Mouse (Mus musculus) kidney, postnatal 4 days (tissue): ENCODE measurements around the gene Camsap1.
A peak's percentile ranks its signal among the peaks of the same experiment; 100 is the strongest.

ENCODE experiments used
- DNase-seq, 2 experiments: peaks; one replicate each; pipeline ENCODE4 v3.0.0; 2021; ENCODE audit warnings: mixed read lengths in 2 of 2

Camsap1 gene

DNA sequence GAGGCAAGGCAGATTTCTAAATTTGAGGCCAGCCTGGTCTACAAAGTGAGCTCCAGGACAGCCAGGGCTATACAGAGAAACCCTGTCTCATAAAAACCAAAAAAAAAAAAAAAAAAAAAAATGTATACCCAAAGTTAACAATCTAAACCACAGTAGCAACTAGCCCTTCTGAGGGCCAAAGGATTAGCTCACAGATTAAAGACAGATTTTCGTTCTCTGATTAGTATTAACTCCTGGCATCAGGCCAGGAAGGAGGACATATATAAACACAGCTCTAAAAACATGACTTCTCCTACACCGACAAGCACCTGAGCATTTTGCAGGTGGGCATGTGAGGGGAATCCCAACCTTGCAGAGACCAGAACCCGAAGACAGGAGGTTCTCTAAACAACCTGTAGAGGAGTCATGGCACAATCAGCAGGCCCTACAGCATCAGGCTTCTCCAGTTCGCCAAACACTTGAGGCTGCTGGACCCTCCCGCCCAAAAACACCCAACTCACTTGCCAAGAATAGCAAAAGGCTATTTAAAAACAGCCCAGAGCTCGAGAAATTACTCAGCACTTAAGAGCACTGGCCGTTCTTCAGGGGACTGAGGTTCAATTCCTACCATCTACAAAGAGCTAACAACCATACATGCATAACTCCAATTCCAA, 5.4 kb downstream of the Camsap1 start:
- DNase-seq: no peak

DNA sequence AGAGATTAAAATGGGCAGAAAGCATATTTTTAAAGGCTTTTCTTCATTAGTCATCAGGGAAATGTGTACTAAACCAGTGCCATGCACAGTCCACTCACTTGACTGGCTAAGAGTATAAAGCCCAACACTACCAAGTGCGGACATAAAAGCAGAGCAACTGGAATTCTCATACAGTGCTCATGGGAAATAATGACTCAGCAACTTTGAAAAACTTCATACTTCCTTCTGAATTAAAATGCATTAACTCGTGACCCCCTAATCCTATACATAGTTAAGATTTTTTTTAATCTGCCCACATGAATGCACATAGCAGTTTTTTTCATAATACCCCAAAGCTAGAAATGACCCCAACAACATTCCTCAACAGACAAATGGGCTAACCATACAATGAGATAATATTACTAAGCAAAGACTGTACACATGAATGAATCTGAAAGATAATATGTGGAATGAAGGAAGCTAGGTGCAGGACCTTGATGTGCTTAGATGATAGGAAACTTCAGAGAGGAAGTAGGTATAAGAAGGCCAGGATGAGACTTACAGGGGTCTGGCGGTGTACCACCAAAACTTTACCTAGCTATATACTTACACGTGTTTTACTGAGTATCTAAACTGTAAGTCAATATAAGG, 7.8 kb downstream of the Camsap1 start:
- no peak for DNase-seq

DNA sequence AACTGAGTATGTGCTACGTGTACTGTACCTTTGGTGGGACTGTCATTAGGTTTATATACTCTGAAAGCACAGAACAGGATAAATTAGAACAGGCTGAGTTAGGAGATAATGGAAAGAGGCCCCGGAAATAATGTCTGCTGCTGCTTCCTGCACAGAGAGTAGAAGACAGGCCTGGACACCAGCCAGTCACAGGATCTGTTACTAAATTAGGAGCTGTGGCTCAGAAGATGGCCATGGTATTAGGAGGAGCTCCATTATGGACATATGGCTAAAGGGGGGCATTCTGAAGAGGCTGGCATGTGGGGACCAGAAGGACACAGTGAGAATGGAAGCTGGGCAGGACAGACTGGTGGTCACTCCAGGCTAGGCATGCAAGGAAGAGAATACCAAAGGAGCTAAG, 12.7 kb downstream of the Camsap1 start:
- peak in 1 of 2 experiments; percentile 18 for DNase-seq

DNA sequence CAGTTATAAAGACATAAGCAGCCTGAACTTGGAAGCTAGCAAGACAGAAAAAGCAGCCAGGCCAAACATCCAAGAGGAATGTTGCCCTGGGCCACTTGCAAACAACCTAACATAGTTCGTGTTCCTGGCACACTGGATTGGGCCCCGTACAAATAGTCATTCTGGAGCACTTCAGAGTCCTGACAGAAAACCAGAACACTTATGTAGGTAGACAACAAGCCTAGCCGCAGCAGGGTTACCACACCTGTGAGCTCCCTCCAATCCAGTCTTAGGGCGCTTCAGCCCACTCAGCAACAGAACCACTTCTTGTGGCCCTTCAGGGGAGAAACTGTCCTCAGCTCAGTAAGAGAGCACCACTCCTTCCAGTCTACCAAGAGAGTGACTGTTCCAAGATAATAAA, 13.8 kb downstream of the Camsap1 start:
- no peak for DNase-seq

DNA sequence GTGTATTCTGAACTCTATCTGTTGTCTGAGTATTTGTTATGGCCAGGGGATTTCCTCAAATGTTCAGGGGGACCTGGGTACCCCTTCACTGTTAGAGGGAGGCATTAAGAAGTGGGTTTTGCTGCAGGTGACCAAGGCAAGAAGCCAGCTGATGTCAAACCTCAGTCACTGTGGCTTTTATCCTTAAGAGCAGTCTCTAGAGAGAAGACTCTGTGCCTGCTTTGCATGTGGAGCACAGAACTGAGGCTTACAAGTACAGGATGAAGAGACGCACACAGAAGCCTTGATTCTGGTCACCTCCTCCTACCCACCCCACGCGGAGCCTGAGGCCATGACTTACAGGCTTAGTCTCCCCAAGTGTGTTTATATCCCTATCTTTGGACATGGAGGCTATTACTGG, 33.8 kb downstream of the Camsap1 start:
- DNase-seq: no peak

DNA sequence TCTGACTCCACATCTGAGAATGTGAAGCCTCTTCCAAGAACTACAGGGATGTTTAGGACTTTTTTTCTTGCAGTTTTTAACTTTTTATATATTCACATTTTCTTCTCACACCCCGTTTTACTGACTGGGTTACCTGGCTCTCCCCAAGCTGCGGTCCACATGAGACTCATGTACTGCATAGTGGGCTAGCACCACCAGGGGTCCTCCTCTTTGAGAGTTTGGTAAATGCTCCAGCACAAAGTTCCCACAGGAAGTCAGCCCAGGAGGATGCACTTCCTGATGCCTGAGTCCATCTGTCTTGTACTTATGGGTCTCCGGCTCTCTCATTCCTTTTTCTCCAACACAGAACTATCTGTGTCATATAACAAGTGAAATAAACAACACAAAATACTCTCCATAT, 35.1 kb downstream of the Camsap1 start:
- DNase-seq: peak; percentile 62 to 67

DNA sequence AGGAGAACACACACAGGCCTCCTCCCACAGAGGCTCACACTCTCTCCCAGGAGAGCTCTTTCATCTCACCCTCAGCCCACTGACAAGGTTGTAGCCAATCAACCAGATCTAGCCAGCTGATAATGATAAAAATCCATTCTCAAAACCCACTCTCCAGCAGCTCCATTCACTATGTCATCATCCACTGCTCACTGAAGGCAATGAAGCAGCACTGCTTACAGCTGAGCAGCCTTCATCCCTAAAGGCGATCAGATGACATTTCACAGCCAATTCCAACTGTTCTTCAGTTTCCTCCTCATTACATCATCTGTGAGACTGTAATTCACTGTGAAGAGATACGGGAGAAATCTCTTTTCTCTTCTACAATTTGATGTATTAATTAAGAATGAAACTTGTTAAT, 39.3 kb downstream of the Camsap1 start:
- no peak for DNase-seq

DNA sequence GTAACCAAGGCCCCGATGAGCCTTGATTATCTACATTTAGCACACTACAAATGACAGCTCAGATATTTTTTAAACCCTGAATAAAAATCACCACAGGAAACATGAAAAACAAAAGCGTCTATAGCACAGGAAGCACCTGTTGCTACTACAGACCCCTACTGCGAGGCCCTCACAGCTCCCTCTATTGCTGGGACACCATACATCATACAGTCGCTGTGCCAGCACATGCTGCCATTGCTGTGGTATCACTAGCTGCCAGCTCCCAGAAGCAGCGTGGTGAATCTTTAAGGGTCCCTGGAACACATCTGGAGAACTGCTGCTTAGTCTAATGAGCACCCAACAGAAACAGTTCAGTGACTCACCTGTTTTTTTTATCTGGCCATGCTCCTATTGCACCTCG, 42.6 kb downstream of the Camsap1 start:
- no peak for DNase-seq

DNA sequence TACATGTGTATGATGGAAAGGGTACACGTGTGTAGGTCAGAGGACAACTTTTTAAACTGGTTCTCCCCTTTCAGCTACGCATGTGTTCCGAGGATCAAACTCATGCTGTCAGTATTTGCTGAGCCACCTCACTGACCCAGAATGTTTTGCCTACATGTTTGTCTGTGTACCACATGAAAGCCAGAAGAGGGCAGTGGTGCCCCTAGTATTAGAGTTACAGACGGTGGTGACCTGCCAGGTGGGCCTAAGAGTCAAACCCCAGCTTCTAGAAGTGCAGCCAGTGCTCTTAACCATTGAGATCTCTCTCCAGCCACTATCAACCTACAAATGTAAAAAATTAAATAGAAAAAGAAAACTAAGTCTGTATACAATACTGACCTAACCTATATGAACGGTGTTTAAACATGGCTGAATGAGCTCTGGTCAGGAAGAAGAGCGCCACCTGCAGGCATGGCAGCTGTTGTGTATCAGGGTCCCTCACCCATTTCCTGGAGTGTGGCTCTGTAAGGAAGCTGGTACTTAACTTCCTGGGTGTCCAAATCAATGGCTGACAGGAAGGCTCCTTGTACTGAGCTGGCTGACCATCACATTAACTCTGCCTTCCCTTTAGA, 51.7 kb downstream of the Camsap1 start:
- DNase-seq: peak; percentile 65 to 72

DNA sequence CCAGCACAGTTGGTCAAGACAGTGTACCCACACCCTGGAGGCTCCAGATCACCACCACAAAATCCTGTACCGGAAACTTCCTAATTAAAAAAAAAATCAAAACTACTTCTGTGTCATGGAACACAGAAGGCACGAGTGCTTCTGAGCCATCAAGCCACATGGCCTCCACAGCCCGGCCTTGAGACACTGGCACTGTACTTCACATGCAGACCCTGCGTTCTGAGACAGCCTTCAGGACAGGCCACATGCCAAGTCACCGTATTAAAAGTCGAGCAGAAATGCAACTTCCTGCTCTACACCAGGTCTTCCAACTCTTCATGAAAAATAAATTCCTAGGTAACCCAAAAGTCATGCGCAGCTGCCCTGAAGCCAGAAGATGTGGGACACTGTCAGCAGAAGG, 55.3 kb downstream of the Camsap1 start:
- DNase-seq: no peak

DNA sequence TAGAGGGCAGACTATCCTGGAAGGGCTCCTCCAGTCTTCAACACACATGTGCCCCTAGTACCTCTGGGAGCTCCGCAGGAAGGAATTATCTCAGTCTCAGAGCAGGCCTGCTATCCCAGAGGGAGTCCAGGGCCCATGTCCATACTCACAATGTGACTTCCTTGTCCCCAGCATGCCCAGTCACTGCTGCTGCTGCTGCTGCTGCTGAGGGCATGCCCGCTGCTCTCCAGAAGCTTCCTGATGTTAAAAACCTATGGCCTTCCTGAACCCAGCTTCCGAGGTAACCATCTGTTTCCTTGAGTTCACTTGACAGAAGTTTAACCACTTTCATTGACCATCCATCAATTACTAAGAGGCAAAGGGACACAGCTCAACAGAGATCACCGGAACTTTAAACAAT, 58.1 kb downstream of the Camsap1 start:
- no peak for DNase-seq

DNA sequence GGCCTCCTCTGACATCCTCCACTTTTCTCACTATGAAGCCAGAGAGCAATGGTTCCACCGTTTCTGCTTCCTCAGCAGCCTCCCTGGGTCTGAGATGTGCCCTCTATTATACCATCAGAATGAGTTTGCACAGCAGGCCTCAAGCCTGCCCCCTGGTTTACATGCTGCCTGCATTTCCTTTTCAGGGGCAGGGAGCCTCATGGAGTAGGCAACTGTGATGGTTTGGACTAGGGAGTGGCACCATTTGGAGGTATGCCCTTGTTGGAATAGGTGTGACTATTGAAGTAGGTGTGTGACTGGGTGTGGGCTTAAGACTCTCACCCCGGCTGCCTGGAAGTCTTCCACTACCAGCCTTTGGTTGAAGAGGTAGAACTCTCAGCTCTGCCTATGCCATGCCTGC, 59.3 kb downstream of the Camsap1 start:
- no peak for DNase-seq

DNA sequence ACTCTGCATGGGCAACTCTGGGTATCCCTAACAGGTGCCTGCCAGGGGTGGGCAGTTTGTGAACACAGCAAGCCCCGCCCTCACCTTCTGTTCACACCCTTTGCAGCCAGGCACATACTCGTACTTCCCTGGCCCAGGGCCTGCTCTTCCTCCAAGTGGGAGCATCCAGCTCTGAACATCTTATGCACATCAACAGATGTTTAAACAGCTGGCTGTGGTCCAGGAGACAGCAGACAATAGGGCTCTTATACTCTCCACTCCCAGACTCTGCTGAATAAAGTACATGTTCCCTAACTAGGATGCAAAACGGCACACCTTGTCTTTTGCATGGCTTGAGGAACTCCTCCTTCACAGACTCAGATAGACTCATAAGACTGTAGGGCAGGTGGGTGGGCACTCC, 63.1 kb downstream of the Camsap1 start:
- DNase-seq: no peak

DNA sequence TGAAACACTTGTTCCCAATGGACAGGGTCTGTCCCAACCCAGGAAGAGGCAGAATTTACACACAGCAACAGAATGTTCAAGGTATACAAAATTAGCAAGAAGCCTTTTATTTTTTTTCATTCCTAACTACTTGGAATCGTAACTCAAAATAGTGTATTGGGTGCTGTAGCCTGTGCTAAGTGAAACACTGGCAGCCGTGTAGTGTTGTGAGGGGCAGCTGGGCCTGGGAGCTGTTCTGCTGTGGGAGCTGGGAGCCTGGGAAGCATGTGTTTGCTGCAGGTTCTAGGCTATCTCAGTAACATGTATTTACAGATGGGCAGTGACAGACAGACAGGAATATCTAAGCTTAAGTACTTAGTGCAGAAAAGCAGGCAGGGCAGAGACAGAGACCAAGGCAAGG, 64.7 kb downstream of the Camsap1 start:
- DNase-seq: no peak

DNA sequence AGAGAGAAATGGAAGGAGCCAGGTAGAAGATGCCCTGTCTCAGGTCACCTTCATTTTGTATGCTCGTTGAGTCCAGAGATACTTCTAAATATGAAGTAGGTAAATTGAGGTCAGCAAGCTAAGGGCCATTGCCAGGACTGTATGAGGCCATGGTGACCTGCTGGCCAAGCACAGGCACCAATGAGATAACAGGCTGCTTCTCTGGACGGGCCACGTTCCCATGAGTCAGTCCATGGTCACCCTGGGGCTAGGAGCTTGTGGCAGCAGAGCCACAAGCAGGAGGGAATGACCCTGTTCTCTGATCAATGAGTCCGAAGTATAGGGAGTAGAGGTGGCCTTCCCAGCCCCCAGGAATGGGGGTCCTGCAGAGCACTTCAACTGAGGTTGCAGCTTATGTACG, 68.3 kb downstream of the Camsap1 start:
- DNase-seq: no peak

DNA sequence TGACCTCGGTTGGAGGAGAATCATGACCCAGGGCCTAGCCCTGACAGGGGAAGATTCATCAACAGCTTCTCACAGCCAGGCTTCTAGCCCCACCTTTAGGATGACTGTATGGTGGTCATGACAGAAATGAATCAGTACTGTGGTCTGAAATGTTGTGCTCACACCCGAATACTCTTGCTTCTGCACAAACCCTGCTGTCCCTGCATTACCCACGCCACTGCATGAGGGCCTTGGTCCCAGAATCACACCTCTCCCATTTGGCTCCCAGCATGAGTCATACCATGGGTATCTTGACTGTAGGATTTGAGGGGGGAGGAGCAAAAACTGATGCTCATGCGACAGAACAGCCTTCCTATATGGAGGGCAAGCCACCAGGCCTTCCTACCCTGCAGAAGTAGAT, 68.9 kb downstream of the Camsap1 start:
- DNase-seq: no peak

DNA sequence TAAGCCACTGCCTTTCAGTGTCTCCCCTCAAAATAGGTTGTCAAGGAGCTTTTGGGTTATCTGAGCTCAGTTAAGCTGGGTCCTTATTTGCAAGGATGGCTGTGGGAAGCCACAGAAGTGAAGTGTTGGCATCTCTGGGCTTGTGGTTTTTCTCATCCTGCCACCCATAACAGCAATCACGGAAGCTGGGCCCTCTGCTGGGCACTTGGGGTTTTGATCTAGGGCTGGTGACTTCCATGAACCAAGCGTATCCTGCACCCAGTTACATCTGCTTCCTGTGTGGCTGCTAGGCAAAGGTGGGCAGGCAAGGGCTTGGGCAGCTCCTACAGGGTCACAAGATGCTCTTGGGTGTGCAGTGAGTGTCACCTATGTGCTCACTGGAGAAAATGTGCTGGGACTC, 69.8 kb downstream of the Camsap1 start:
- DNase-seq: peak; percentile 27 to 29

DNA sequence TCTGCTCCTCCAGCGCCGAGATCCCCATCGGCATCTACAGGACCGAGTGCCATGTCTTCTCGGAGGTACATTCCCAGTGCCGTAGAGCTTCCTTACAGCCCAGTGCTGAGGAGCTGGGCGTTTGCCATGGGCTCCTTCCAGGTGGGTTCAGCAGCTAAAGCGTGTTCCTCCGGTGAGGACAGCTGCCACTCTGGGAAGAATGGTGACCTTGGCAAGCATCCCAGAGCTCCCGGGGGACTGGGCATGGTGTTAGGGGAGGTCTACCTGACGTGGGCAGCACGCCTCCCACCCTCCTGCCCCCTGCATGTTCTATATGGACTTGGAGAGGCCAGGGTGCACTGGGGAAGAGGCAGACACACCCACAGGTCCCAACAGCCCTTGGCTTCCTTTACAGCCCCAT, 73.2 kb downstream of the Camsap1 start:
- DNase-seq: no peak

DNA sequence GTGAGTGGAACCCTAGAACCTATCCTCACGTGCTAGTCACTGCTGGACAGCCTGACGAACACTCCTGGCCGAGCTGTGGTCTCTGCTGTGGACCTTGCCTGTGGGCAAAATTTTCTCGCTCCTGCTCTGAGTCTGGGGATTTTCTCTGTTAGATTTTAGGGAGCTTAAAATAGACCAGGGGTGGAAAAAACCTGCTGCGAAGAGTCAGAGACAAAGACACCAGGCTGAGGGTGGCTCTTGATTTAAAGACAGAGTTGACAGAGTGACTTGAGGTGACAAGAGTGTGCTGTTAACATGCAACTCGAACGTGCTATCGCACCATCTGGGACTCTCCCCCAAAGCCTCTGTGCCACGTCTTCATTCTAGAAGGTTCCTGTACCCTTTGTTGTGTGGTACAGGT, 84.1 kb downstream of the Camsap1 start:
- no peak for DNase-seq

DNA sequence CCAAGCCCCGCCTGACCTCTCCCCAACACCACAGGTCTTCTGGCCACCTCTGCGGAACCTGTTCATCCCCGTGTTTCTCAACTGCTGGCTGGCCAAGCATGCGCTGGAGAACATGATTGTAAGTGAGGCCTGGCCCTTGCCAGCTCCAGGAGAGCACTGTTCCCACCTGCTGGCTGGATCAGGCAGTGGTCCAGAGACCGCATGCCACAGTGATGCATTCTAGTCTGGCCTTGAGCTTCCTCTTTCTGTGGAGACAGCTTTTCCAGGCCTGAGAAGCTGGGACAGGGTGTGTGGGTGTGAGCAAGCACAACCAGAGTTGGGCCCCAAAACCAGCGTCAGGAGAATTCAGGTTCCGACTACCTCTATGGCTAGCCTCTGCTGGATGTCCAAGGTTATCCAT, 90.6 kb downstream of the Camsap1 start:
- peak in 1 of 2 experiments; percentile 16 for DNase-seq

DNA sequence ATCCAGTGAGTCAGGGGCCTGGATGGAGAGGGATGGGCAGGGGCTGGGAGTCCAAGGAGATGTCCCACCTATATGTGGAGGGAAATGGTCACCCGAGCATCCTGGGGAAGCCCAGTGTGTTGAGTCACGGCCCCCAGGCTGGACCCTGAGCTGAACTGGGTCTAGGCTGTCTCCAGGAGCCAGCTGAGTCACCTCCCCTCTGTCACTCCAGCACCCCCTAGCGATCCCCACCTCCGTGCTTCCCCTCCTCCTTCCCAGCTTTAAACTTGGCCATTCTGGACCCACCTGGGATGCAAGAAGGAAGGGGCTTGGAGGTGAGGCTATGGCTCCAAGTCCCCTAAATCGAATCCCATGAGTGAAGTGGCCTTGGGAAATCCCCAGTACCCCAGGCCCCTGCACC, 94.9 kb downstream of the Camsap1 start:
- peak; percentile 24 to 28 for DNase-seq

DNA sequence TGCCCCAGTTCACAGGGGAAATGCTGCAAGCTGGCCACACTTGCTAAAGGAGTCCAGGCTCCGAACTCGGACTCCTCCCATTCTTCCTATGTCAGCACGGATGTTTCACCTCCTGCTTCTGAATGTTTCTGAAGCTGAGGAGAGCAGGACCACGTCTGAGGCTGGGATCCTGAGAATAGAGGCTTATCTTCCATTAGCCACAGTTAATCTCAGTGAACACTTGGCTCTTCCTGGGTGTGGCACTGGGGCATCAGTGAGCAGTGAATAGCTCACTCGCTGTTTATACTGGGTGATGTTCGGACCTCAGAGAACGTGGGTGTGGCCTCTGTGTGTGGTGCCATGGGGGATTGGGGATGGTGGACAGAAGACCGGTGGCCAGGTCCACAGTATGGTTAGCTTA, 95.9 kb downstream of the Camsap1 start:
- DNase-seq: no peak

DNA sequence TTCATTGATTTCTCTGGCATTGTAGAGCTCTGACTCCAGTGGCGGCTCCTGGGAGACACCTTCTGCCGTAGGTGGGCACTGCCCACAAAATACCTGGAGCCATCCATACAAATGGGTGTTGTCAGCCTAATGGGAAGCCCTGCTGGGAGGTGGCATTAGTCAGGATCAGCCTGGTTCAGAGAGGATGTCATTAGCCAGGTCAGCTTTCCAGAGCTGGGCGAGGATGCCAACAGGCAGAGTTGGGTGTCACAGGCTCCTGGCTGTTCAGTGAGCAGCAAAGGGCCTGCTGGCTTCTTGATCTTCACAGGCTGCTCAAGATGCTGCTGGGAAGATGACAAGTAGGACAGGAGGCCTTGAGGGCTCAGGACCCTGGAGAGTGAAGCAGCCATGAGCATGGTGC, 98.3 kb downstream of the Camsap1 start:
- no peak for DNase-seq

DNA sequence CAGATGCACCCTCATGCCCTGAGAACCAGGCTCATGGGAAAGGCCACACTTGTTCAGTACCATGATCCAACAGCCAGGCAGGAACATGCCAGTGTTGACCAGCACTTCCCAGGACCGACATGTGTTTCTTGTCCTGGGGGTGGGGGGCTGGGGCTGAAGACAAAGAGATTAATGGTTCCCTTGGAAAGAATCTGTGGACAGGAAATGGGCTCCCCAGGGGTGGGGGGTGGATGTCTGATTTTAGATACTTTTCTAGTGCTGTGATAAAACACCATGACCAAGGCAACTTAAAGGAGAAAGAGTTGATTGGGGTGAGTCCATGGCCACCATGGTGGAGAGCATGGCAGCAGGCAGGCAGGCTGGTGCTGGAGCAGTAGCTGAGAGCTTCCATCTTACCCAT, 100.8 kb downstream of the Camsap1 start:
- peak; percentile 35 to 58 for DNase-seq

DNA sequence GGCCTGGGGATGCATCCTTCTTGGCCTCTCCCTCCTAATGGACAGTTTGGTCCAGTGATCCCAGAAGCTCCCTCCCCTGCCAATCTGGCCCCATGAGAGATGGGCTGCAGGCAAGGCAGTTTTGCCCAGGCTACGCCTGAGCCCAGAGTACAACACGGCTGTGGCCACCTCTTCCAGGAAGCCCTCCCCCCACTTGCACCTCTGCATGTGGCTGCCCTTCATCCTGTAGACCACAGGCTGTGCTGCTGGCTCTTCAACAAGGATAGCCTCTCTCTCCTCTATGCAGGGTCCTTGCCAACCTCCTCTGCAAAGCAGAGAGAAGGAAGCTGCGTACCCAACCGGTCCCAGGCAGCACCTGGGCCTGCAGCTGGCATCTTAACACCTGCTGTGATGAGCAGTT, 104.0 kb downstream of the Camsap1 start:
- no peak for DNase-seq
